Mouse (Mus musculus) spleen, adult 2 months (tissue): ENCODE results near the gene Zg16.

Source experiments
- CTCF ChIP-seq: fragments of 200-500 bp; IDR thresholded peaks from 2 replicates; pipeline ENCODE4 v1.5.1; 2011; ENCODE audit warnings: mild to moderate bottlenecking, inconsistent platforms; ENCODE audit not compliant: insufficient read depth, insufficient read length, insufficient replicate concordance; ENCODE audit errors: extremely low read depth
- POLR2A ChIP-seq: fragments of 200-500 bp; IDR thresholded peaks from 2 replicates; pipeline ENCODE4 v1.6.1; 2011; ENCODE audit warnings: low read depth, low read length, inconsistent platforms

GRCm38 (mm10) chr7:127116331-127116935 is 29.3 kb upstream of the Zg16 start:
- TF ChIP-seq POLR2A (no peak), CTCF (no peak)
